Mouse (Mus musculus) CH12.LX (cell line): Measurements from ENCODE around the gene Abcd3. TPM values are rescaled to one million over a fixed set of nuclear protein-coding genes. Genes with fewer than 3 reads are reported as not detected.

Experiments
- DNase-seq: peaks from one replicate; pipeline ENCODE4 v3.0.0-alpha.2; 2013; ENCODE audit errors: extremely low read depth
- H3K27ac ChIP-seq: 2 replicates; pipeline ENCODE4 v1.5.1; 2012; ENCODE audit warnings: low read depth, mild to moderate bottlenecking, control low read depth, moderate library complexity; ENCODE audit not compliant: insufficient read depth
- H3K27me3 ChIP-seq: replicated peaks from 2 replicates; pipeline ENCODE3; 2012; ENCODE audit warnings: inconsistent platforms
- H3K36me3 ChIP-seq, 2 experiments: replicated peaks in 1 of 2; 2 replicates each; pipeline versions ENCODE3 to v1.6.1; 2012; ENCODE audit warnings: inconsistent platforms in 1 of 2, low read length in 1 of 2, mild to moderate bottlenecking in 1 of 2, mixed read lengths in 1 of 2, moderate library complexity in 1 of 2; ENCODE audit not compliant: control insufficient read depth in 1 of 2, insufficient read depth in 1 of 2
- H3K4me1 ChIP-seq, 2 experiments: 2 replicates each; pipeline ENCODE4 v1.6.1; 2012; ENCODE audit warnings: inconsistent platforms in 1 of 2, moderate library complexity in 1 of 2; ENCODE audit not compliant: insufficient read depth in 2 of 2, control insufficient read depth in 1 of 2
- H3K4me2 ChIP-seq: 2 replicates; pipeline ENCODE4 v1.6.1; 2012; ENCODE audit warnings: low read depth, mild to moderate bottlenecking, control low read depth; ENCODE audit not compliant: poor library complexity, insufficient read depth, severe bottlenecking
- H3K4me3 ChIP-seq, 3 experiments: fragments of 150-350 bp in 1 of 3; sonication (generic) in 1 of 3; replicated peaks in 1 of 3; 2 replicates each; pipeline versions ENCODE3 to v1.5.1; 2011 to 2012; ENCODE audit warnings: low read depth in 2 of 3, low read length in 2 of 3, mild to moderate bottlenecking in 2 of 3, moderate library complexity in 2 of 3, control low read depth in 1 of 3, improper control_type of control experiment in 1 of 3, inconsistent platforms in 1 of 3, mixed read lengths in 1 of 3; ENCODE audit not compliant: poor library complexity in 1 of 3
- H3K79me2 ChIP-seq: replicated peaks from 2 replicates; pipeline ENCODE4 v1.6.1; 2012; ENCODE audit warnings: mild to moderate bottlenecking, moderate library complexity; ENCODE audit not compliant: control insufficient read depth, poor library complexity, insufficient read depth, severe bottlenecking; ENCODE audit errors: extremely low read depth
- H3K9ac ChIP-seq: 2 replicates; pipeline ENCODE4 v1.6.1; 2012; ENCODE audit warnings: low read depth, mild to moderate bottlenecking, control low read depth, moderate library complexity; ENCODE audit not compliant: insufficient read depth
- H3K9me3 ChIP-seq: replicated peaks from 2 replicates; pipeline ENCODE3; 2012; ENCODE audit warnings: low read length, inconsistent platforms, mixed read lengths
- BHLHE40 ChIP-seq: IDR thresholded peaks from 2 replicates; pipeline ENCODE4 v1.6.1; 2011; ENCODE audit warnings: mild to moderate bottlenecking, low read depth, low read length, improper control_type of control experiment
- CHD1 ChIP-seq: IDR thresholded peaks from 2 replicates; pipeline ENCODE4 v1.6.1; 2012; ENCODE audit warnings: low read depth, low read length, improper control_type of control experiment, inconsistent platforms
- CTCF ChIP-seq, 2 experiments: IDR thresholded peaks in 1 of 2; conservative IDR thresholded peaks in 1 of 2; 2 replicates each; pipeline ENCODE4 v1.5.1; 2011 to 2012; ENCODE audit warnings: low read depth in 2 of 2, low read length in 2 of 2, improper control_type of control experiment in 1 of 2, inconsistent platforms in 1 of 2, mild to moderate bottlenecking in 1 of 2, moderate library complexity in 1 of 2
- ELF1 ChIP-seq: IDR thresholded peaks from 2 replicates; pipeline ENCODE4 v1.6.1; 2014; ENCODE audit warnings: low read depth, mild to moderate bottlenecking, inconsistent platforms, low read length, improper control_type of control experiment
- EP300 ChIP-seq: IDR thresholded peaks from 2 replicates; pipeline ENCODE4 v1.6.1; 2011; ENCODE audit warnings: low read length, improper control_type of control experiment
- ETS1 ChIP-seq: conservative IDR thresholded peaks from 2 replicates; pipeline ENCODE4 v1.6.1; 2012; ENCODE audit warnings: low read depth, mild to moderate bottlenecking, inconsistent platforms, low read length, improper control_type of control experiment, moderate library complexity
- GABPA ChIP-seq: IDR thresholded peaks from 2 replicates; pipeline ENCODE4 v1.6.1; 2012; ENCODE audit warnings: low read depth, low read length, improper control_type of control experiment, inconsistent platforms; ENCODE audit not compliant: insufficient replicate concordance
- HCFC1 ChIP-seq: IDR thresholded peaks from 2 replicates; pipeline ENCODE4 v1.6.1; 2012; ENCODE audit warnings: low read depth, mild to moderate bottlenecking, inconsistent platforms, low read length, improper control_type of control experiment
- IRF4 ChIP-seq: IDR thresholded peaks from 2 replicates; pipeline ENCODE4 v1.6.1; 2014; ENCODE audit warnings: low read depth, mild to moderate bottlenecking, inconsistent platforms, low read length, improper control_type of control experiment
- JUN ChIP-seq: IDR thresholded peaks from 2 replicates; pipeline ENCODE4 v1.6.1; 2011; ENCODE audit warnings: low read depth, mild to moderate bottlenecking, low read length, improper control_type of control experiment, moderate library complexity; ENCODE audit not compliant: insufficient read depth
- KAT2A ChIP-seq: IDR thresholded peaks from 2 replicates; pipeline ENCODE4 v1.6.1; 2012; ENCODE audit warnings: low read length, improper control_type of control experiment, inconsistent platforms; ENCODE audit not compliant: insufficient replicate concordance
- MAFK ChIP-seq: IDR thresholded peaks from 2 replicates; pipeline ENCODE4 v1.6.1; 2011; ENCODE audit warnings: low read length, improper control_type of control experiment; ENCODE audit not compliant: insufficient replicate concordance
- MEF2A ChIP-seq: IDR thresholded peaks from 2 replicates; pipeline ENCODE4 v1.6.1; 2014; ENCODE audit warnings: low read depth, mild to moderate bottlenecking, inconsistent platforms, low read length, improper control_type of control experiment, borderline replicate concordance
- MYC ChIP-seq: IDR thresholded peaks from 2 replicates; pipeline ENCODE4 v1.6.1; 2011; ENCODE audit warnings: low read depth, mild to moderate bottlenecking, improper control_type of control experiment, low read length
- NELFE ChIP-seq: IDR thresholded peaks from 2 replicates; pipeline ENCODE4 v1.6.1; 2011; ENCODE audit warnings: low read depth, low read length, improper control_type of control experiment
- PAX5 ChIP-seq: IDR thresholded peaks from 2 replicates; pipeline ENCODE4 v1.6.1; 2012; ENCODE audit warnings: low read length, inconsistent platforms, mixed read lengths
- SIN3A ChIP-seq: IDR thresholded peaks from 2 replicates; pipeline ENCODE4 v1.6.1; 2012; ENCODE audit warnings: low read length, improper control_type of control experiment, inconsistent platforms
- UBTF ChIP-seq: IDR thresholded peaks from 2 replicates; pipeline ENCODE4 v1.6.1; 2012; ENCODE audit warnings: low read depth, mild to moderate bottlenecking, inconsistent platforms, low read length, improper control_type of control experiment, moderate library complexity
- ZKSCAN1 ChIP-seq: IDR thresholded peaks from 2 replicates; pipeline ENCODE4 v1.6.1; 2012; ENCODE audit warnings: low read depth, inconsistent platforms, low read length, improper control_type of control experiment, borderline replicate concordance
- dilution Hi-C: fragments of 300-500 bp; cut with MboI; formaldehyde crosslinking; loops from 2 replicates; pipeline ENCODE4 v1.14.3; 2020; ENCODE audit warnings: low sequenced_read_pairs; ENCODE audit not compliant: extremely low pct_unique_long_range_greater_than_20kb, extremely low pct_ligation_motif_present
- in situ Hi-C: fragments of 300-500 bp; cut with MboI; formaldehyde crosslinking; loops from 3 replicates; pipeline ENCODE4 v1.14.3; 2019; ENCODE audit warnings: low sequenced_read_pairs, low pct_ligation_motif_present, low pct_unique_long_range_greater_than_20kb, mixed read lengths
- polyA plus RNA-seq: library from polyadenylated mRNA; unstranded; fragments of >175 nt; gene quantifications from 2 replicates; pipeline ENCODE4 v1.2.1, GENCODE M21; 2012; ENCODE audit warnings: low read depth; ENCODE audit not compliant: insufficient read length
- total RNA-seq, 2 experiments: library from RNA; depleted of rRNA; stranded (reverse); fragments of 300-350 nt in 1 of 2; fragments of >200 nt in 1 of 2; gene quantifications; 2 replicates each; pipeline ENCODE4 v1.2.3; 2012 to 2014

Abcd3 gene
- total and polyA plus RNA-seq, 3 experiments = 53.5 to 65.9 (median 53.8) TPM

GRCm38 (mm10) chr3:121818736-121819396 lies 3.8 kb upstream of the Abcd3 start:
- H3K4me3 ChIP-seq = no peak overlapping the region
- dilution Hi-C loops = no loop called here
- no peaks in the 10 kb centered on the region; the same call in 1 of the 2 replicates for H3K79me2 ChIP-seq
- H3K4me1 ChIP-seq = peaks cover 3 to 29% of the 10 kb centered on the region in 2 experiments; a peak in 3 of 4 replicates
- H3K9me3 ChIP-seq = no peaks in the 10 kb centered on the region
- TF ChIP-seq CTCF (conservative IDR thresholded peaks at IDR 0.05 in 1 of 2, IDR thresholded peaks at IDR 0.05 in 1 of 2; ENCODE audit: low read depth in 2 of 2, low read length in 2 of 2) = no peak
- TF ChIP-seq SIN3A = no peak
- TF ChIP-seq GABPA = no peak
- TF ChIP-seq IRF4 = no peak
- TF ChIP-seq UBTF = no peak
- TF ChIP-seq ELF1 = no peak
- no peak for TF ChIP-seq PAX5
- no peak for TF ChIP-seq MEF2A
- TF ChIP-seq EP300 = no peak
- no peak for TF ChIP-seq MYC
- no peak for TF ChIP-seq NELFE
- no peak for TF ChIP-seq MAFK
- no peak for TF ChIP-seq KAT2A
- TF ChIP-seq BHLHE40 = no peak
- TF ChIP-seq ZKSCAN1 = no peak
- no peak for TF ChIP-seq ETS1
- TF ChIP-seq HCFC1 = no peak
- TF ChIP-seq JUN = no peak
- TF ChIP-seq CHD1 = no peak
- no peaks in the 10 kb centered on the region for H3K36me3 ChIP-seq
- no peaks in the 10 kb centered on the region for H3K27me3 ChIP-seq
- no peak overlapping the region for H3K4me2 ChIP-seq
- no peak for DNase-seq
- no peak overlapping the region for H3K27ac ChIP-seq
- in situ Hi-C loops = no loop called here
- H3K9ac ChIP-seq = no peak overlapping the region
